Mouse (Mus musculus) cortical plate, adult 2 months (tissue): ENCODE measurements at regions not wholly inside any gene's neighbourhood (a gene's known extent, or its start where the extent isn't known, plus 50 kb on each side); places are given as distances from the start of the nearest gene placed in this dataset.

ENCODE experiments used
- CTCF ChIP-seq: fragments of 200-500 bp; IDR thresholded peaks from 2 replicates; pipeline ENCODE4 v1.5.1; 2011; ENCODE audit warnings: mild to moderate bottlenecking, control low read depth, low read length; ENCODE audit not compliant: insufficient read depth; ENCODE audit errors: extremely low read depth
- POLR2A ChIP-seq: fragments of 200-500 bp; IDR thresholded peaks from 2 replicates; pipeline ENCODE4 v1.6.1; 2011; ENCODE audit warnings: mild to moderate bottlenecking, low read length, control low read depth; ENCODE audit not compliant: insufficient read depth; ENCODE audit errors: extremely low read depth

DNA sequence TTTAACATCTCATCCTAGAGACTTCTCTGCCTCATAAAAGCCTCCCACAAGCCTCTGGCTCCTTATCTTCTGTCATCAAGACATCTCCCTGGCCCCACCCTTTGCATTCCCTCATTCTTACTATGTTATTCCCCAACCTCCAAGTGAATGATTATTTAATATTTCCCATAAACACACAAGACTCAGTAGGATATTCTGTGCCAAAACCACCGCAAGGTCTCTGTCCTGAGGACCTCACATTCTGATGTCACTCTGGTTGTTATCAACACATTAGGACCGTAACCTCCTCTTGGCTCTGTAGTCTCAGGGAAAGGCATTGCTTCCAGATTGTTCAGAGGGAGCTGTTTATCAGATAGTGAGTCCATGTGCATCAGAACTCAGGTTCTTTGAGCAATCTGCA, 80.7 kb upstream of the Tbx18 start:
- TF ChIP-seq POLR2A (no peak), CTCF (no peak)
